ENCODE assay signal across 20 mouse cellular contexts in the genomic region with DNA sequence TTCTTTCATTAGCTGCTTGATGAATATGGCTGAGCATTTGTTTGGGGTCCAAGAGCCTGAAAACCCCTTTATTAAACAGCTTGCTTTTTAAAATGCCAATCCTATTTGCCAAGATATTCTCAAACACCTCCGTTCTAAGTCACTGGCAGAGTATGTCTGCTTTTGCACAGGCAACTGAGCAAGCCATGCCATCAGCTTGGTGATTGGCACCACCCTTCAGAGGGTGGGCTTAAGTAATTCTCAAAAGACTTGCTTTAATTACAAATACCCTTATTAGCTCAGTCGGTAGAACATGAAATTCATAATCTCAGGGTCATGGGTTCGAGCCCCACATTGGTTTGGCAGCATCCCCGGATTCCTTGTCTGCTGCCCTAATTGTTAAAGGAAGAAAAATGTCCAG.
"Had no signal": no experiment of that assay in that cellular context is flagged by ENCODE, and none has a peak within 500 bp of the region (broad histone marks: within the 10 kb centered on the region; RNA-seq: fewer than 3 reads in every experiment).

No protein-coding gene starts in this region.

- DNase-seq: kidney, adult 2 months; kidney, postnatal 25 days; layer of hippocampus, adult 9-11 months; liver; lung, adult 18-20 months; midbrain, embryonic 14.5 days; right cerebral cortex, adult 18-20 months; right cerebral cortex, postnatal 14 days; right cerebral cortex, postnatal 4 days; thymus, adult 2 months; thymus, postnatal 14 days; thymus, postnatal 4 days had no signal

- H3K9ac ChIP-seq: limb, embryonic 13.5 days; liver, embryonic 12.5 days; liver, embryonic 15.5 days had no signal

- H3K4me3 ChIP-seq: layer of hippocampus, adult 2 months; limb, embryonic 10.5 days; limb, embryonic 13.5 days; liver, embryonic 12.5 days; liver, embryonic 15.5 days had no signal

- ATAC-seq: liver, embryonic 12.5 days had no signal

- H3K9me3 ChIP-seq: limb, embryonic 10.5 days; limb, embryonic 13.5 days; liver, embryonic 12.5 days; liver, embryonic 15.5 days had no signal

- H3K36me3 ChIP-seq: limb, embryonic 10.5 days; limb, embryonic 13.5 days; liver, embryonic 12.5 days; liver, embryonic 15.5 days had no signal

- H3K4me2 ChIP-seq: limb, embryonic 13.5 days; liver, embryonic 12.5 days; liver, embryonic 15.5 days had no signal

- H3K27ac ChIP-seq: kidney, postnatal 0 days; layer of hippocampus, adult 2 months; limb, embryonic 10.5 days; limb, embryonic 13.5 days; liver, embryonic 12.5 days; liver, embryonic 15.5 days; macrophage; stomach, postnatal 0 days had no signal

- H3K4me1 ChIP-seq: limb, embryonic 10.5 days; limb, embryonic 13.5 days; liver, embryonic 12.5 days; liver, embryonic 15.5 days had no signal

- H3K27me3 ChIP-seq: limb, embryonic 13.5 days; liver, embryonic 12.5 days; liver, embryonic 15.5 days had no signal
